Mouse (Mus musculus) ES-E14 (cell line): ENCODE measurements around the gene Mrm3. TPM values are rescaled to one million over a fixed set of nuclear protein-coding genes. Genes with fewer than 3 reads are reported as not detected.

Source experiments
- DNase-seq: peaks from one replicate; pipeline ENCODE4 v3.0.0-alpha.2; 2013; ENCODE audit warnings: low read depth, low spot score
- H3K27ac ChIP-seq: 2 replicates; pipeline ENCODE4 v1.5.1; 2012; ENCODE audit warnings: low read depth, mild to moderate bottlenecking, low read length, moderate library complexity, mixed read lengths; ENCODE audit not compliant: poor library complexity, insufficient read depth, severe bottlenecking
- H3K36me3 ChIP-seq: 2 replicates; pipeline ENCODE4 v1.6.1; 2012; ENCODE audit warnings: mild to moderate bottlenecking, low read length, moderate library complexity, mixed read lengths; ENCODE audit not compliant: control insufficient read depth, poor library complexity, insufficient read depth, severe bottlenecking
- H3K4me1 ChIP-seq, 2 experiments: fragments of 150-350 bp in 1 of 2; sonication (generic) in 1 of 2; 2 replicates each; pipeline ENCODE4 v1.6.1; 2012; ENCODE audit warnings: low read length in 2 of 2, mild to moderate bottlenecking in 1 of 2, mixed read lengths in 1 of 2; ENCODE audit not compliant: control insufficient read depth in 2 of 2, insufficient read depth in 2 of 2, poor library complexity in 1 of 2
- H3K4me3 ChIP-seq, 2 experiments: fragments of 150-350 bp in 1 of 2; sonication (generic) in 1 of 2; 2 replicates each; pipeline ENCODE4 v1.5.1; 2012; ENCODE audit warnings: low read length in 2 of 2, low read depth in 1 of 2, mild to moderate bottlenecking in 1 of 2, mixed read lengths in 1 of 2; ENCODE audit not compliant: insufficient read depth in 1 of 2, poor library complexity in 1 of 2, severe bottlenecking in 1 of 2
- H3K9ac ChIP-seq: 2 replicates; pipeline ENCODE4 v1.6.1; 2012; ENCODE audit warnings: low read depth, mild to moderate bottlenecking, low read length, mixed read lengths; ENCODE audit not compliant: poor library complexity, insufficient read depth, severe bottlenecking
- H3K9me3 ChIP-seq: fragments of 150-350 bp; sonication (generic); 2 replicates; pipeline ENCODE4 v1.6.1; 2012; ENCODE audit warnings: low read depth, mild to moderate bottlenecking, low read length; ENCODE audit not compliant: control insufficient read depth, insufficient read depth
- CHD2 ChIP-seq: IDR thresholded peaks from 2 replicates; pipeline ENCODE4 v1.6.1; 2014; ENCODE audit warnings: mild to moderate bottlenecking, low read depth, low read length, inconsistent platforms
- HCFC1 ChIP-seq: IDR thresholded peaks from 2 replicates; pipeline ENCODE4 v1.6.1; 2012; ENCODE audit warnings: low read length, inconsistent platforms, borderline replicate concordance; ENCODE audit not compliant: insufficient read depth
- MAFK ChIP-seq: IDR thresholded peaks from 2 replicates; pipeline ENCODE4 v1.6.1; 2014; ENCODE audit warnings: mild to moderate bottlenecking, low read depth, low read length, inconsistent platforms; ENCODE audit not compliant: insufficient read depth
- ZC3H11A ChIP-seq: IDR thresholded peaks from 2 replicates; pipeline ENCODE4 v1.6.1; 2012; ENCODE audit warnings: low read depth, mild to moderate bottlenecking, inconsistent platforms, low read length, borderline replicate concordance
- ZNF384 ChIP-seq: IDR thresholded peaks from 2 replicates; pipeline ENCODE4 v1.6.1; 2012; ENCODE audit warnings: low read depth, low read length, inconsistent platforms
- in situ Hi-C, 2 experiments: fragments of 600-800 bp; cut with MboI; formaldehyde crosslinking; loops; one replicate each; pipeline ENCODE4 v1.15.1; 2025; ENCODE audit warnings: low sequenced_read_pairs in 2 of 2, inconsistent platforms in 1 of 2; ENCODE audit not compliant: unreplicated experiment in 2 of 2
- total RNA-seq: library from RNA; depleted of rRNA; stranded (reverse); fragments of 300-350 nt; gene quantifications from 2 replicates; pipeline ENCODE4 v1.2.3, GENCODE M21; 2012

Mrm3 gene
- total RNA-seq, 1 experiment: 20.2 TPM

- H3K9ac ChIP-seq: no peak overlapping the region
- in situ Hi-C loops: no loop called here
- TF ChIP-seq ZC3H11A (no peak), MAFK (peak; percentile 82), HCFC1 (no peak), ZNF384 (no peak), CHD2 (no peak)
Measured at GRCm38 (mm10) chr11:76246439-76246838, 2.9 kb downstream of the Mrm3 start.

GRCm38 (mm10) chr11:76247239-76247638 lies 3.7 kb downstream of the Mrm3 start:
- Histone ChIP-seq H3K27ac (no peak overlapping the region), H3K4me3 (no peak overlapping the region), H3K9me3 (no peaks in the 10 kb centered on the region), H3K4me1 (0 out of 4 replicates have a peak, but pooled peaks cover 0 to 2% of the 10 kb centered on the region in 2 experiments), H3K9ac (no peak overlapping the region), H3K36me3 (peaks cover 9% of the 10 kb centered on the region)
- no peak for TF ChIP-seq HCFC1
- no peak for TF ChIP-seq MAFK
- no peak for TF ChIP-seq ZC3H11A
- TF ChIP-seq CHD2: no peak
- no peak for TF ChIP-seq ZNF384
- in situ Hi-C loops: no loop called here
- no peak for DNase-seq

More at GRCm38 (mm10) chr11:76246439-76246838, 2.9 kb downstream of the Mrm3 start:
- Histone ChIP-seq H3K27ac (no peak overlapping the region), H3K4me3 (no peak overlapping the region), H3K9me3 (no peaks in the 10 kb centered on the region), H3K4me1 (0 out of 4 replicates have a peak, but pooled peaks cover 0 to 2% of the 10 kb centered on the region in 2 experiments), H3K36me3 (peaks cover 9% of the 10 kb centered on the region)
- DNase-seq: no peak

GRCm38 (mm10) chr11:76252036-76252435 lies 8.5 kb downstream of the Mrm3 start:
- H3K4me3 ChIP-seq: no peak overlapping the region
- no peaks in the 10 kb centered on the region for H3K4me1 ChIP-seq
- no peak for DNase-seq
- H3K9me3 ChIP-seq: no peaks in the 10 kb centered on the region
- peaks cover 9% of the 10 kb centered on the region for H3K36me3 ChIP-seq
- no peak for TF ChIP-seq ZC3H11A
- no peak for TF ChIP-seq ZNF384
- no peak for TF ChIP-seq HCFC1
- no peak for TF ChIP-seq CHD2
- no peak for TF ChIP-seq MAFK
- in situ Hi-C loops: loop anchor here in 1 of 2 experiments (5.0 kb wide), 1 partner anchor 145 kb away; the partner anchor contains the start of gene Nxn
- H3K9ac ChIP-seq: no peak overlapping the region
- no peak overlapping the region for H3K27ac ChIP-seq

- H3K36me3 ChIP-seq: peaks cover 13% of the 10 kb centered on the region
- DNase-seq: peak; percentile 47
- H3K4me1 ChIP-seq: no peaks in the 10 kb centered on the region
- H3K4me3 ChIP-seq: no peak overlapping the region
- in situ Hi-C loops: loop anchor here in 1 of 2 experiments (5.0 kb wide), 1 partner anchor 144 kb away; the partner anchor contains the start of gene Nxn
- H3K9ac ChIP-seq: no peak overlapping the region
- H3K9me3 ChIP-seq: no peaks in the 10 kb centered on the region
- no peak overlapping the region for H3K27ac ChIP-seq
- TF ChIP-seq ZNF384 (no peak), ZC3H11A (peak; percentile 85)
Measured at GRCm38 (mm10) chr11:76253145-76253917, 9.8 kb downstream of the Mrm3 start.
